Mouse (Mus musculus): Measurements from ENCODE around the gene Gm21969. TPM values are rescaled to one million over a fixed set of nuclear protein-coding genes. Genes with fewer than 3 reads are reported as not detected.
A peak's percentile ranks its signal among the peaks of the same experiment; 100 is the strongest.

Gene Gm21969
- polyA plus RNA-seq, 1 experiment from 2014 or later, result not detected

DNA sequence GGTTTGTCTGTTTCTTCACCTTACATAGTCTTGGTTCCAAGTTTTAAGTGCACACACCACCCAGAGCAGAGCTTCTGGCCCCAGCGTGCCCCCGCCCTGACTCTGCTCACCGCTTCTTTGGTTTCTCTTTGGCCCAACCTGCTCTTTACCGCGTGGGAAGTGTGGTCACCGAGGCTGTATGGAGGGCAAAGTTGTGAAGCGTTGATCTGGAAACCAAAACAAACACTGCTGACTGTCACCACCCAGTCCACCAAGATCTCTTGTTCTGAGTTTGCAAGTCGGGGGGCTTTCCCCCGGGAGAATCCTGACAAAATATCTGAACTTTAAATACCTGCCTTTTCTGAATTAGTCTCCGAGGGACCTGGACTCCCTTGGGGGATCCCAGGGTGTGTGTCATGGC lies 24.0 kb upstream of the Gm21969 start:
- Histone ChIP-seq H3K9ac (ENCODE audit: low read depth, low read length) (peak overlapping the region; percentile 40; the same call in 1 of the 2 replicates), H3K4me3 (replicated peaks; ENCODE audit: low read depth, low read length) (no peak overlapping the region), H3K27me3 (ENCODE audit: insufficient read depth, low read length) (no peaks in the 10 kb centered on the region), H3K9me3 (replicated peaks; ENCODE audit: low read length) (no peaks in the 10 kb centered on the region), H3K4me2 (ENCODE audit: low read length) (peak overlapping the region; percentile 42), H3K36me3 (ENCODE audit: insufficient read depth, low read length) (no peaks in the 10 kb centered on the region), H3K4me1 (replicated peaks; ENCODE audit: insufficient read depth, low read length) (peaks cover 66% of the 10 kb centered on the region), H3K27ac (peak overlapping the region; percentile 89)
- ATAC-seq (replicated peaks; ENCODE audit: low FRiP score, low read depth) (no peak), DNase-seq (ENCODE audit: low spot score) (peak; percentile 35)
- TF ChIP-seq CTCF (IDR thresholded peaks at IDR 0.05; ENCODE audit: low read depth), result no peak
- WGBS, result 16% methylated on average over 10 of the region's 10 CpGs

DNA sequence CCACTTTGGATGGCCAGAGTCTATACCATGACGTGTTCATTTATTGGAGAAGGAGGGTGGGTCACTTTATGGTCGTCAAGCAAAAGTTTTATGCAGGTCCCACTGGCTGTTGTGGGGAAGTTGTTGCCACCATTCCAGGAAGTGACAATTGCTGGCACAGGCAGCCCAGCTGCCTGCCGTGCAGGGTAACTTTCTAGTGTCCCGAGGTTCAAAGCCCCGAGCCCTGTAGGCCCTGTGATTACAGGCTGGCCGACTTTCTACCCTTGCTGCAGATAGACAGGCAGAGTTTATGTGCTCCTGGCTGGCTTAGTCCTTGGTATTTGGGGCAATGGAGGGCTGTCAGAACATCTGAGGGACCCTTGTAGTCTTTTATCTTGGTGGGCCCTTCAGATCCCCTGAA lies 23.5 kb upstream of the Gm21969 start:
- H3K36me3 ChIP-seq (ENCODE audit: insufficient read depth, low read length), result no peaks in the 10 kb centered on the region
- H3K9me3 ChIP-seq (replicated peaks; ENCODE audit: low read length), result no peaks in the 10 kb centered on the region
- peak overlapping the region; percentile 48; the same call in 1 of the 2 replicates for H3K4me2 ChIP-seq (ENCODE audit: low read length)
- H3K4me3 ChIP-seq (replicated peaks; ENCODE audit: low read depth, low read length), result no peak overlapping the region
- no peaks in the 10 kb centered on the region for H3K27me3 ChIP-seq (ENCODE audit: insufficient read depth, low read length)
- peak overlapping the region; percentile 89 for H3K27ac ChIP-seq
- H3K4me1 ChIP-seq (replicated peaks; ENCODE audit: insufficient read depth, low read length), result peaks cover 66% of the 10 kb centered on the region
- no peak overlapping the region for H3K9ac ChIP-seq (ENCODE audit: low read depth, low read length)
- TF ChIP-seq CTCF (IDR thresholded peaks at IDR 0.05; ENCODE audit: low read depth), result no peak
- 33% methylated on average over 6 of the region's 6 CpGs for WGBS
- ATAC-seq (replicated peaks; ENCODE audit: low FRiP score, low read depth), result no peak
- no peak for DNase-seq (ENCODE audit: low spot score)

DNA sequence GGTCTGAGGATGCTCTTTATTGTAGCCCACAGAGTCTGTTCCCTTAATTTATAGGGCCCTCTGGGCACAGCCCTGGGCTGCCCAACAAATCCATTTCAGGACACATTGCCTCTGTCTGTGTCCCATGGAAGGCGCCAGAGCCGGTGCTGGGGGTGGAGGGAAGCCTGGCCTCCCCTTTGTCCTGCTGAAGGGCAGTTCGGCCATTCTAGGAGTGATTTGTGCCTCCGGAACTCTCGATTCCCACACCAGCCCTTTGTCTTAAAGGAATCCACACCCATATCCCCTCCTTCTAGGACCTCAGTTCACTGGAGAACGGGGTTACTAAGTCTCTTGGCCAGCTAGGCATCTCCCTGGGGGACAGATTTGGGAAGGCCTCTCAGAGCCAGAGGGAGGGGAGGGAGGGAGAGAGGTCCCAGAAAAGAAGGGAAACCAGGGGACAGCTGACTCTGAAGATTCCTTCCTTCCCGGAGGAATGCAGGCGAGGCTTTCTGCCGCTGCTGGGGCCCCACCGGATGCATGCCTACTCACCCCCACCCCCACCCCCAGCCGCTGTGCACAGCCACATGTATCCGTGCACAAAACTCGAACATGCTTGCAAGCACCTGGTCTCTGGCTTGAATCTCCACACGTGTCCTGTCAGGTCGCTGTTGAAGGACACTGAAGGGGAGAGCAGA lies 22.2 kb upstream of the Gm21969 start:
- H3K27ac ChIP-seq, result peak overlapping the region; percentile 89
- peak overlapping the region; percentile 48 for H3K4me2 ChIP-seq (ENCODE audit: low read length)
- H3K9ac ChIP-seq (ENCODE audit: low read depth, low read length), result peak overlapping the region; percentile 47; the same call in 1 of the 2 replicates
- H3K27me3 ChIP-seq (ENCODE audit: insufficient read depth, low read length), result no peaks in the 10 kb centered on the region
- WGBS, result 5% methylated on average over 15 of the region's 15 CpGs
- H3K4me1 ChIP-seq (replicated peaks; ENCODE audit: insufficient read depth, low read length), result peaks cover 67% of the 10 kb centered on the region
- DNase-seq (ENCODE audit: low spot score) (peak; percentile 95), ATAC-seq (replicated peaks; ENCODE audit: low FRiP score, low read depth) (no peak; the same call in 1 of the 2 replicates)
- no peaks in the 10 kb centered on the region for H3K9me3 ChIP-seq (replicated peaks; ENCODE audit: low read length)
- H3K4me3 ChIP-seq (replicated peaks; ENCODE audit: low read depth, low read length), result no peak overlapping the region
- TF ChIP-seq CTCF (IDR thresholded peaks at IDR 0.05; ENCODE audit: low read depth), result no peak
- H3K36me3 ChIP-seq (ENCODE audit: insufficient read depth, low read length), result no peaks in the 10 kb centered on the region

DNA sequence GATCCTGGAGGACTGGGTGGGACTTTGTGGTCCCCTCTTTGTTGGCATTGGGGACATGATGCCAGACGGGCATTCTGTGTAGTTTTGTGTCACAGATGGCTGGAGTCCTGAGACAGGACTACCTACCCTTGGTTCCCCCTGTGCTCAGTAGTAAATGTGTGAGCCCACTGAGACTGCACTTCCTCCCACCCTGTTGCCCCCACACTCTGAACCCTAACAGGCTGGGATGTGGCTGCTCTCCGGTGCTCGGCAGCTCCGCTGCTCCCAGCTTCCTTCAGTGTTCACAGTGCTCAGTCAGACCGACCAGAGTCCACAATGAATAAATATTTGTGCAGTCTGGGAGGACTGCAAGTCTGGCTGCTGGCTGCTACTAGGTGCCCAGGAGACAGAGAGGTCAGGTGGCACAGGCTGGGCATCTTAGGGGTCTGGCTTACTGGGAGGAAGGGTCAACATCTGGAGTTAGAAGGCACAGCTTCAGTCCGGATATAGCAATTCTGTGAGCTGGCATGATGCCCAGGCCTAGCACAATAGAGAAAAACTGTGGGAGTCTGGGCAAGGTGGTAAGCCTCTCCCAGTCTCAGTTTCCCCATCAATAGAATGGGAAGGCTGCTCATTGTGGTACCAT lies 21.4 kb upstream of the Gm21969 start:
- Histone ChIP-seq H3K4me1 (replicated peaks; ENCODE audit: insufficient read depth, low read length) (peaks cover 66% of the 10 kb centered on the region), H3K36me3 (ENCODE audit: insufficient read depth, low read length) (no peaks in the 10 kb centered on the region), H3K27me3 (ENCODE audit: insufficient read depth, low read length) (no peaks in the 10 kb centered on the region), H3K4me2 (ENCODE audit: low read length) (peak overlapping the region; percentile 48), H3K9ac (ENCODE audit: low read depth, low read length) (peak overlapping the region; percentile 47; the same call in 1 of the 2 replicates), H3K9me3 (replicated peaks; ENCODE audit: low read length) (no peaks in the 10 kb centered on the region), H3K27ac (peak overlapping the region; percentile 89), H3K4me3 (replicated peaks; ENCODE audit: low read depth, low read length) (no peak overlapping the region; the same call in 1 of the 2 replicates)
- ATAC-seq (replicated peaks; ENCODE audit: low FRiP score, low read depth) (no peak), DNase-seq (ENCODE audit: low spot score) (no peak)
- 11% methylated on average over 6 of the region's 6 CpGs for WGBS
- TF ChIP-seq CTCF (IDR thresholded peaks at IDR 0.05; ENCODE audit: low read depth), result no peak

DNA sequence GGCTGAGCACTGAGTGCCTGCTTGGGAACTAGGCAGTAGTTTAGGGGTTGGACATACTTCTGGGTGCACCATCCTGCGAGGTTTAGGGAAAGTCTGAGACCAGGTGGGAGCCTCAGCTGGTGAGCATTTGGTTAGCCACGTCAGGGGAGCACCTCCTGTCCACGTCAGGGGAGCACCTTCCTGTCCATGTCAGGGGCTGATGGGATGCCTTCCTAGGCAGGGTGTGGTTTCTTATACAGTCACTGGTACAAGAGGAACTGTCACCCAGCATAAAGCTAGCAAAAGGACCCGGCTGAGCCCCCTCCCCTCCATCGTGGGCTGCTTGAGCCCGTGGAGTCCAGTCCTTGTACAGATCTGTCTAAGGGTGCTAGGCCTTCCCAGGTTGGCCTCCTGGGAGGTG lies 20.6 kb upstream of the Gm21969 start:
- Histone ChIP-seq H3K36me3 (ENCODE audit: insufficient read depth, low read length) (no peaks in the 10 kb centered on the region), H3K9me3 (replicated peaks; ENCODE audit: low read length) (no peaks in the 10 kb centered on the region), H3K4me2 (ENCODE audit: low read length) (no peak overlapping the region), H3K27ac (peak overlapping the region; percentile 89), H3K9ac (ENCODE audit: low read depth, low read length) (0 out of 2 replicates have a peak overlapping the region, but pooled peaks have one; percentile 8), H3K4me1 (replicated peaks; ENCODE audit: insufficient read depth, low read length) (peaks cover 66% of the 10 kb centered on the region), H3K27me3 (ENCODE audit: insufficient read depth, low read length) (no peaks in the 10 kb centered on the region), H3K4me3 (replicated peaks; ENCODE audit: low read depth, low read length) (no peak overlapping the region)
- WGBS, result 72% methylated on average over 6 of the region's 6 CpGs
- no peak for TF ChIP-seq CTCF (IDR thresholded peaks at IDR 0.05; ENCODE audit: low read depth)
- DNase-seq (ENCODE audit: low spot score) (no peak), ATAC-seq (replicated peaks; ENCODE audit: low FRiP score, low read depth) (no peak)

DNA sequence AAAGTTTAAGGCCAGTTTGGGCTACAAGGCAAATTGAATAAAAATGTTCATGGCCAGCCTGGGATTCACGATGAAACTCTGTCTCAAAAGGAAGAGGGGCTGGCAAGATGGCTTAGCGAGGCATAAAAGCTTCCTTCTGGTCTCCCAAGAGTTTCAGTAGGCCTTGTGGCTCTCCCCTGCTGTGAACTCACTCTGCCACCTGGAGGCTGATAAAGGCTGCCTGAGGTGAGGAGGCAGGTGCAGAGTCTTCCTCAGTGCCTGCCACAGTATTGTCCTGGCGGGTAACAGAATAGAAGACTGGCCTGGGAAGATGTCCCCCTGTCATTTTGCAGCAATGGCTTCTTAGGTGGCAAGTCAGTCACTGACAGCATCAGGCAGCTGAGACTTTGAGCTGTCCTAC lies 20.1 kb upstream of the Gm21969 start:
- Histone ChIP-seq H3K4me1 (replicated peaks; ENCODE audit: insufficient read depth, low read length) (peaks cover 69% of the 10 kb centered on the region), H3K36me3 (ENCODE audit: insufficient read depth, low read length) (no peaks in the 10 kb centered on the region), H3K9ac (ENCODE audit: low read depth, low read length) (0 out of 2 replicates have a peak overlapping the region, but pooled peaks have one; percentile 8), H3K4me3 (replicated peaks; ENCODE audit: low read depth, low read length) (no peak overlapping the region), H3K9me3 (replicated peaks; ENCODE audit: low read length) (no peaks in the 10 kb centered on the region), H3K4me2 (ENCODE audit: low read length) (no peak overlapping the region), H3K27me3 (ENCODE audit: insufficient read depth, low read length) (no peaks in the 10 kb centered on the region), H3K27ac (0 out of 2 replicates have a peak overlapping the region, but pooled peaks have one; percentile 13)
- no peak for ATAC-seq (replicated peaks; ENCODE audit: low FRiP score, low read depth)
- no peak for DNase-seq (ENCODE audit: low spot score)
- 64% methylated on average over 3 of the region's 3 CpGs for WGBS
- peak; percentile 48; the same call in 1 of the 2 replicates for TF ChIP-seq CTCF (IDR thresholded peaks at IDR 0.05; ENCODE audit: low read depth)
